Mouse (Mus musculus) layer of hippocampus, adult 8-10 months (tissue): ENCODE measurements around the gene Dync1i1. TPM values are rescaled to one million over a fixed set of nuclear protein-coding genes. Genes with fewer than 3 reads are reported as not detected.
A peak's percentile ranks its signal among the peaks of the same experiment; 100 is the strongest.

Experiments
- DNase-seq, 2 experiments: peaks; one replicate each; pipeline ENCODE4 v3.0.0; 2022; ENCODE audit warnings: low spot score in 2 of 2
- total RNA-seq, 4 experiments: library from RNA; stranded (reverse); gene quantifications; 2 replicates each; pipeline ENCODE4 v1.2.4; 2022

The Dync1i1 gene
- total RNA-seq, 4 experiments from 2014 or later = 136 to 150 (median 140) TPM

DNA sequence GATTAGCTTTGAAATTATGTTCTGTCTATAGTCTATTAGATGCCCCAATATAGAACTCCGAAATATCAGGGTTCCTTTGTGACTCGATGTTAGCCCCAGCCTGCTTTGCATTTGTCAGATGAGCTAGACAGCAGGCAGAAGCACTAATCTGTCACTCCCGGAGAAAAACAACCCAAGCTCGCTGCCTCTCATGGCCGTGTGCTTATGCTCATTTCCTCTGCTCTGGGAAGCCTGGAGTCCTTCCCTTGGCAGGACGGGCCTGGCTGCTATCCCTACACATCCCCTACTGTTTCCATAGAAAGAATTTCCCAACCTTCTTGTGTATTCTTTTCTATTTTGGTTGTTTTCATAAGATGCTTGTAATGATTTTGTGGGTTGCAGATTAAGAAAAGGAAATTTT is 130.1 kb downstream of the Dync1i1 start:
- no peak for DNase-seq

DNA sequence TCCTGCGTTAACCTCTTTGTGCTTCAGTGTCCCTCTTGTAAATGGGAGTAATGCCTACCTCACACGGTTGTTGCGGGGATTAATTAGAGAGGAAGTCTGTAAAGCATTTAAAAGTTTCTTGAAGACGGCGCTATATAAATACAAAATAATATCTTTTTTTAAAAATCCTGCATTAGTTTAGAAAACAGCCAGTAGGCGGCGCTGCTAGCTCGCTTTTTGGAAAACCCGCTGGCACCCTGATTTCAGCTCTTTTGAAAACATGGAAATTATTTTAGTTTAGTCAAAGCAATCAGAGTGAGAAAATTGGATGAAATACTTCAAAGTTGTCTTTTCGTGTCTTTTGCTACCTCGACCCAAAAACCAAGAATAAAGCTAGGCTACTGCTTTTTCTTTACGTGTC is 132.9 kb downstream of the Dync1i1 start:
- DNase-seq = peak in 1 of 2 experiments; percentile 30

DNA sequence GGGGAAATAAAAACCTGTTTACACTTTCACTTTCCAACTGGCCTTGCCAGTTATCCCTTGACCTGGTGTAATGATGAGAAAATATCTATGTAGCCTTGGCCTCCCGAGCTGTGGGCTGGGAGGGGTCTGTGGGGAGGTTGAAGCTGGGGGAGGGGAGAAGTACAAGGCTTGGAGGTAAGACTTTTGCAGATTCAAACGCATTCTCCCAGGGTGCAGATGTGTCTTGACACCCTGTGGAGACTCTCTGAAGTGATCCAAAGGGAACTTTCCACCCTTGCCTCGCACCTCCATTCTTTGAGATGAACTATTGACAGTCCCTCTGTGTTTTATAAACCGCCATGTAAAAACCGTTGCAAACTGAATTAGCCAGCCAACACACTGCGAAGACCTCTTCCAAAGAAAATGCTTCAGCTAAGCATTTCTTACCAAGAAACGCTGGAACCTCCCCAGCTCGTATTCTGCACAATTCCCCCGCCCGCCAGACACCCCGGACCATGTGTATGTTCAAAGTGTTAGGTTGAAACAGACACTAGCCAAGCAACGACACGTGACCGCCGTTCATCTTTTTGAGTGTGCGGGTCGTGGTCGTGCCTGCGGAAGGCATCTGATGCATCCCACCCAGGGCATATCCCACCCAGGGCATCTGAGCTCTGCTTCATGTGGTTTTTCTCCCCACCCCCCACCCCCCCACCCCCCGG is 133.6 kb downstream of the Dync1i1 start:
- no peak for DNase-seq

DNA sequence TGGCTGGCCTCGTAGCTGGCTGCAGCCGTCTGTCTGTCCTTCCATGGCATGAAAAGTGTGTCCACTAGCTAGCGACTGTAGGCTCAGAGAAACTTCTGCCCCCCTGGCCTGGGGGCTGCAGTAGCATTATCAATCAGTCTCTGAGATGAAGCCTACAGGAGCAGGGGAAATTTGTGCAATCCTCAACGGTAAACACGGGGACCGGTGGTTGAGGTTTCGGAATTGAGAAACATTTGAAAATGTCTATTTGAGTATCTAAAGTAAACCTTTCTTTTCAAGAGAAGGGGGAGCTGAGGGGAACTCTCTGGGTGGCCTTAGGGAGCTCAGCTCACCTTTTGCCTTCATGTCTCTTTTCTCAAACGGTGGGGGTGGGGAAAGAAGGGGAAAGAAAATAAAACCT is 134.2 kb downstream of the Dync1i1 start:
- no peak for DNase-seq

DNA sequence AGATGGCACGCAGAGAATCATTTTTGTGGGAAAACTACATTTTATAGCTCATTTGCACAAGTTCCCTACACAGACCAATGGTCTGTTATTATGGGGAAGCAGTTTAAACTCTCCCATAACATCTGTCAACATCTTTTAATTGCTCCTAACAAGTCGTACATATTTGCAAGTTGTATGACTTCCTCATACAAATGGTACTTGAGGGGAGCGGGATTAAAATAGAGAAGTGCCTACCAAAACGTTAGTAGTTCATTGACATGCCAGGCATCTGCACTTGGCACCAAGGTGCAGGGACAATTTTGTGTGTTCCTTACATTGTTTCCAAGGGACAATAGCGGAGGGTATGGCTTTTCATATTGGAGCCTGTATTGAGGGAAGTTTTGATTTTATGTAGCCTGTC is 140.7 kb downstream of the Dync1i1 start:
- DNase-seq = no peak

DNA sequence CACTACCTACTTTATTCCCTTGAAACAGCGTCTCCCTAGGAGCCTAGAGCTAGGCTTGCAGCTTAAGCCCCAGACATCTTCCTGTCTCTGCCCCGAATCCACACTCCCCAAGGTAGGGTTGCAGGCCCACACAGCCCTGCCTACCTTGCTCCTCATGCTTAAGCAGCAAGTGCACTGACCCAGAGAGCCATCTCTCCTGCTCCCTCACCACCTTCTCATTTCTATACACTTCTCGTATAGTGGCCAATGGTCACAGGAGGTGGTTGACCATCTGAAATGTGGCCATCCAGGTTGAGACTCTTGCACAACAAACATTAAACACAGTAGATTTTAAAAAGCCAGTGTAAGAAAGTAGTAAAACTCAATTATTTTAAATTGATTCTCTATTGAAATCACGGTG is 141.8 kb downstream of the Dync1i1 start:
- no peak for DNase-seq

DNA sequence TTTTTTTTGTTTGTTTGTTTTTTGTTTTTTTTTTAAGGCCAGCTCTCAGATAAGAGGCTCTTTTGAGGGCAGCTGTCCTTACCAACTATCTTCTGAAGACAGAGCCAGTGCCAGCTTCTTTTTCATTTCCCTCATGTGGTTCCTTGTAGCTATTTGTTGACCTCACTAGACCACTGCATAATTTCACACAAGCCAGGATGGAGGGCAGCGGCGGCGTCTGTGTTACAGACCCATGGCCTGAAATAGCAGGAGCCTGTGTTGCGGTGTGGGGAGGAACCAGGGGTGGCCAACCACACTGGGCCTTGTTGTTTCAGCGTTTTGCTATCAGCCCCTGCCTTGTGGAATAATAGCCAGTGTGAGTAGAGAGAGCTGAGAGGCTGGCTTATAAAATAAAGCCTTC is 145.6 kb downstream of the Dync1i1 start:
- DNase-seq = no peak

DNA sequence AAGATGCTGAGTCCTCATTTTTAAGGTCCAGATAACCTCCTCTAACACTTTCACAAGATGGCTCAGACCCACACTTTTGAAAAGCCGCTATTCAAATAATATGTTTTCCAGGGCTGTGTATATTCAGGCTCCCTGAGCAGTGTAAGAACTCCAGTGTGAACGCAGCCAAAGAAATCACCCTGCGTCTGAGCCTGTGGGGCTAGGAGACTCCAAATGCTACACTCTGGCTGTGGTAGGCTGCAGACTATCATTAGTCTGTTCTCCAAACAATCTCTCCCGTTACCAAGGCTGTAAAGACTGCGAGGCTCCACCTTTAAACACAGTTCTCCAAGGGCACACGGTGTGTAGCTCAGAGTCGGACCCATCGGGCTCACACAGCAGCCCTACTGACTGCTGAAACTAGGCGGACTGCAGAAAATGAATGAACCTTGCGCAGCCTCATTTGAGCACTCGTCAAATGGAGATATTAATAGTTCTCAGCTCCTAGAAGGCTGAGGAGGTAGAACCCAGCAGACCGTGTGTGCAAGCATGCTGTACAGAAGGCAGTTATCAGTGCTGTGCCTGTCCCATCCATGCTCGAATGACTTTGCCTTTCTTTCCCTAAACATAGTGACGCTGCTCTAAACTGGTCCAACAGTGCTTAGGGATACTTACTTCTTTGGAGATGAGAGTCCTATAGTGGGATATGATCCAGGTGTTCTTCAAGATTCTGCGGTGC is 146.3 kb downstream of the Dync1i1 start:
- no peak for DNase-seq

DNA sequence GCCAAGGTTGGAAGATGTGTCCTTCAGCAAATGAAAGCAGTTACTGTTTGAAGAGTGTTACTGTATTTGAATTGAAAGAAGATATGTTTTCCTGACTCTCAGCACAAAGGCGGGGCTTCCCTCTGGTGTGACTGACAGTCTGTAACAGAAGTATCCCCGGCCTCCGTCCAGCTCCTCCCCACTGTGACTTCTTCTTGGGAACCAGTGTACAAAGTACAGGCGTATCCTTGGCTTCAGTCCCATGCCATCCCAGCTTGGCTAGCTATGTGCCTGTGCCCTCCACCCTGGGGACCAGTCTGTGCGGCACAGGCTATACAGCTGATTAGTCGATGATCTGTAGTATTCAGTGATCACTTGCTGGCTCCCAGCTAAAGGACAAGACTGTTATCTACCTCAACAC is 163.9 kb downstream of the Dync1i1 start:
- no peak for DNase-seq

DNA sequence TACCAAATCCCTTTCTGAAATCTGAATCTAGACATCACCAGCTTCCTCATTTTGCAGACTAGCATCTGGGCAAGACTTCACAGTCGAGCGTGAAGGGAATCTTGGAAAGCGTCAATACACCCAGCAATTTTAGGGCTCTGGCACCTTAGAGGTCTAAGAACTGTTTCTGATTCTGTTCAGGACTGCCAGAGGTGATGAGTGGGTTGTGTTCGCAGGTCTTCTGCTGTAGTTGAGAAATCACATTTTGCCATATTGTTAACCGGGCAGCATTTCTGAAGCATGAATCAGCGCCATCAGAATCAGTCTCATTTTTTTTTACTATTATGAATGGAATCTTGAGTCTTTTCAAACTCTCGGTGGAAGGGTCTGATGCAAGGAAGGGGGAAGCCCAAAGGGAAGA is 185.9 kb downstream of the Dync1i1 start:
- DNase-seq = no peak

DNA sequence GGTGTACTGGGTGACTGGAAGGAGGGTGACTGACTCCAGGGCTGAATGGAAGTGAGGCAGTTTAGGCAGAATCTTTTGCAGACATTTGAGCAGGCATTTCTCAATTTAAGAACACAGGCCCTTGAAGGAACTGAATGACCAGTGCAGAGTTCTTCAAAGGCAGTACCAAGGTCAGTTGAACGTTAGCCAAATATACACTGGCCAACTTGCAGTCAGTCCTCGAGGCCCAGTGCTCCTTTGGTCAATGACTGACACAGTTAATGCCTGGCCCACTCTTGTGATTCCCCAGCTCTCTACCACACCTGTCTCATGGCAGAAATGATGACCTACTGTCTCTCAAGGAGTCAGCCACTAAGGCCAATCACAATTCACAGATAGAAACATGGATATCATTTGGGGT is 189.6 kb downstream of the Dync1i1 start:
- no peak for DNase-seq

DNA sequence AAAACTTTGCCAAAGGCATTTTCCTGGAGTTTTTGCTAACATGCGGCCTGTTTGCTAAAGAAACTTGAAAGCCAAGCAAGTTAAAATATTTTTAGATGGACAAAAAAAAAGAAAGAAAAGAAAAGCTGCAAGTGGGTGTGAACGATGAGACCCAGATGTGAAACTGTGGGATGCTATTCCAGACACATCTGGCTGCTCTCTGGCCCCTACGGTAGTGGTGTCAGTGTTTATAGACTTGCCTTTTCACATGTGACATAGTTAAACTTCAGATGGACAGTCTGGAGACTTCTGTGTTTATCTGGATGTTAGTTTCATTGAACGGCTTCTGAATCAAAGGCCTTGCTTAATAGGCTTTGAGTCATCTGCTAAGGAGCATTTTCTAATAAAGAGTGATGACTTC is 195.2 kb downstream of the Dync1i1 start:
- no peak for DNase-seq

DNA sequence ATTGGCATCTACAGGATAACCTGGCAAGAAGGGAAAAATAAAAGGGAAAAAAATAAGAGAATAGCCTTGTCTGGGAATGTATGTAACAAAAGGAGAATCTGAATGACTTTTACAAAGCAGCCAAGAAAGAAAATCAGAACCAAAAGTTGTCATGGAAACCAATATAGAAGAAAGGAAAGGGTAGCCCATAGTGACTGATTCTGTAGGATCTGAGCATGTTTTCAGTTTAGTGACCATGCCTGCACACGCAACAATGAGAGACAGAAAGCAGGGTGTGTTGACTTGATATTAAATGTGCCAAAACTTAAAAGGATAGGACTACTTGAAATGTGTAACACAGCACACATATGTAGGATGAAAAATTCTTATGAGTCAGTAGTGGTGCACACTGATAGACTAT is 197.2 kb downstream of the Dync1i1 start:
- DNase-seq = no peak

DNA sequence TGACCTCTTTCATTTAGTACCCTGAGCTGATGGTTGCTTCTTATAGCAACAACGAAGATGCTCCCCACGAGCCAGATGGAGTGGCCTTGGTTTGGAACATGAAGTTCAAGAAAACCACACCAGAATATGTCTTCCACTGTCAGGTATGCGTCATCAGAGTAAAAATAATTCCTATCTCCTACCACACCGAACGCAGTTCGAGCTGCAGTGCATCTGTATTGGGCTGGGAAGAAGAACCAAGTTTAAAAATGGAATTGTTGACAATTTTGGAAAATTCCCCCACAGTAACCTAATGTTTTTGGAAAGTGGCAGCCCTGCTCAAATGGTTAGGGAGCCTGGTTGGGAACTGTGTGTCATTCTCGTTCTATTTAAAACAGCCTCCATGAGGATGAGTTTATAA is 197.7 kb downstream of the Dync1i1 start:
- no peak for DNase-seq

DNA sequence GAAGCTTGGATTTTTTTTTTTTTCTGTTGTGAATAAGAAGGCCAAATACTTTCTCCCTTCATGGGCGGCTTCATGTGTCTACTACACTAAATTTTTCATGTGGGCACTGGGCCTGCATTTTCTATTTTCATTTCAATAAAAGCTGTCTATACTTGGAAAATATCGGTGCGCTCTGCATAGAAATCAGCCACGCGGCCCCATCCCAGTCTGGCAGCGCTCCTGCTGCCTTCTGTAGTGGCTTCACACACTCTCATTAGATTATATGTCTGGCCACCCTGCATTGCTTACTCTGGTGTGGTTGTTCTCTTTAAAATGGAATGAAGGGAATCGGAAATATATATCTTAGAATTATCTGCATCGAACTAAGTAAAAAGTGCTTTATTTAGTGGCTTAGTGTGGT is 204.7 kb downstream of the Dync1i1 start:
- DNase-seq = peak in 1 of 2 experiments; percentile 50

DNA sequence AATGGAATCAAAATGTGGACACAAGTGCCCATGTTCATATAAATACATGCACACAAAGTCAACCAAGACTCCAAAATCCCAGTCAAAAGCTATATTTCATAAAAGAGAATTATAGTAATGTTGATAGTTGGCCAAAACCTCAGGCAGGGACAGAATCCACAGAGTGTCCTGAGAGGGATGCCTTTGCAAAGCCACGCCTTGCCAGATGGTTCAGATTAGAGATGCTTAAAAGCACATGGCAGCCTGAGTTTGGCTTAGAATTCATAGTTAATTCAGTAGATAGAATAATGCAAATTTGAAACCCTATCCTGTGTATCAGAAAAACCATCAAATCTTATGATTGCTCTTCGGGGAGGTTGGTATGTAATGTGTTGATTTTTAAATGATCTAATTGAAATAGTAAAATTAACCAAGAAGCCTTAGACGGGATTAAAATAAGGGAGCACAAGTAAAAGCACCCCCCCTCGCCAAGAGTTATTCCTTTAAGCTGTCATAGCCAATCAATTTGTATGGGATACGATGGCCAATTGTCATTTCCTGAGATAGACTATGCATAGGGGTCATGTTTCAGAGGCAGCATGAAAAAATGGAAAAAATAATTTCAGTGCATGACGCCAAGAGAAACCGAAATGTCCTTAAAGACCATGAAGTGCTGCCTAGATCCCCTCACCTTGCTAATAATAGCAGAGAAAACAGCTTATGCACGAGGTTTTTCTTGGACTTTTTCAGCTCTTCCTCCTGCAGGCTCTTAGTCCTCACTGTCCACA is 210.3 kb downstream of the Dync1i1 start:
- DNase-seq = no peak

DNA sequence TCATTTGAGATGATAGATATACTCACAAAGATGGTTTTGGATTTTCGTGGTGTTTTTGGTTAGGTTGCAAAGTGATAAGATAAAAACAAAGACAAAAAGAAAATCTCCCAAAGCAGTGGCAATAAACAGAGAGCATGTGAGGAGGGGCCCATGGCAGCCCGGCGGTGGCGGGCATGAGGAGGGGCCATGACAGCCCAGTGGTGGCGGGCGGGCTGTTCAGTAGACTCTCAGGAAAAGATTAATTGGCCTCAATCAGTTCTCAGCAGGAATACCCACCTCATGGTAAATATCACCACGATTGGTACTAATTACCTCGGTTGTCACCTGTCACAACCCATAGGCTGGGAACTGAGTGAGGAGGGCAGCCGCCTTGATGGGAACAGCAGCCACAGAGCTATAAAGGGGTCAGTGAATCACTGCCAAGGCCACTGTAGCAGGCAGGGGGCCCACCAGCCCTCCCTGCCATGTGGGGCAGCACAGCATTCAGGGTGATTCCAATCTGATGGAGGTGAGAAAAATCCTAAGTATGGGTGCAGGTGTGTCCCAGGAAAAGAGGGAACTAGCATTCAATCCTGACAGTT is 224.5 kb downstream of the Dync1i1 start:
- no peak for DNase-seq

DNA sequence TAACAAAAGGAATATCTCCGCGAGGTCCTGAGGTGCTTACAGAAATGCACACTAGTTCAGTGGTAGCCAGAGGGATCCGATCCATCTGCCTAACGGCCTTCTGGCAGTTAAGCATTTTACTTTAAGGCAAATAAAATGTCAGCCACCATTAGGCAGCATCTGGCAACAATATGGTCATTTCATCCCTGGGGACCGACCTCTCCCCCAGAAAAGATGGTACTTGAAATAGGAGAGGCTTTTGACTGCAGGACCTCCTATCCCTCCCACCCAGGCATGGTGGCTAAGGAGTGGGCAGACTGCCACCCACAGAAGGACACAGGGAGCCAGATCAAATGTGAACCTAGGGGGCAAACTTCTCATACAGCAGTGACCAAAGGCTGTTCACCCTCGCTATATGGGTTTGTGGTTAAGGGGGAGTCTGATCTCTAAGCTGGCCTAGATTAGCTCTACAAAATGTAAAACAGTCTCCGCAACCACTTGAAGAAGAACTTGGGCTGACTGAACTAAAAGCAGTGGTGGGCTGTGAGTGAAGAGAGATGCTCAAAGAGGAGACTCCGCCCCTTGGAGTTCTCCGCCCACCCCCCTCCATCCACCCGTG is 231.0 kb downstream of the Dync1i1 start:
- no peak for DNase-seq

DNA sequence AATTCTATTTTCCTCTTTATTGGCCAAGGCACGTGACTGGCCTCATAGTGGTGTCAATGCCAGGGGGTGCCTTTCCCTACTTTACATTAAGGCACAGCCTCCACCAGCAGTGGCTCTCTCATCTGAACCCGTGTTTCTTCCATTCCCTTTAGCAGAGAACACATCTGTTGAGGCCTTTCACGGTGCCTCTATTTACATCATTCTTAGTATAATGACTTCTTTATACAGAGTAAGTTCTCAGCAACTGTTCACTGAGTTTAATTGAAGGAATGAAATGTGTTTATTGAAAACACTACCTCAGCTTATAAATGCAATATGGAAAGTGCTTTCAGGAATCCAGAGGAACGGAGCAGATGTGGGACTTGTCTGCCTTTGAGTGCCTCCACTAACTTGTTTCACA is 235.3 kb downstream of the Dync1i1 start:
- no peak for DNase-seq

DNA sequence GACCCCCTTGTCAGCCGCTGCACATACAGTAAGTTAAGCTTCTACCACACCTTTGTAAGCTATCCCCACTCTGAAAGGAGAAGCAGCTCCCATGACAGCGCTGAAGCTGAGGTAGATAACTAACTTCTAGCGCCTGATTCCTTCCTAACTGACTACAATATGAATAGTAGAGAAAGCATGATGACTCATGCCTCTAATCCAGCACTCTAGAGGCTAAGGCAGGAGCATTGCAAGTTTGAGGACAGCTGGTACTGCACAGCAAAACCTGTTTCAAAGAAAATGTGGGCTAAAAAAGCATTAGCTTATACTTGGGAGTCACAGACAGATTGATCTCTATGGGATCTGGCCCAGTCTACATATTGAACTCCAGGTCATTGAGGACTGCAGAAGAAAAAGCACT is 236.5 kb downstream of the Dync1i1 start:
- DNase-seq = peak in 1 of 2 experiments; percentile 14

DNA sequence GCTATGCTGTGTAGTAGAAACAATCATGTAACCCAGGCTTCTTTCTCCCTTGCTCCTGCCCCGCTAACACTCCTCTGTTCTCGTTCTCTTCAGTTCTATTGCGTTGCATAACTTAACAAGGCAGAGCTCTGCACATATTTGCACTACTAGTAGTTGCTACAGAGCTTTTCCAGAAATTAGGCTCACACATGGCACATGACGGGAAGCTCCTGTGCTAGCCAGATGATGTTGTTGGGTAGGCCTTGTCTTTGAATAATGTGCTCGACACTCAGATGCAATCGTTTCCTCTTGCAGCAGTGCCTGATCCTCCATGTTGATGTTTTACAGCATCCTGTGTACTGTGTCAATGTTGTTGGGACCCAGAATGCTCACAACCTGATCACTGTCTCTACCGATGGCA is 240.9 kb downstream of the Dync1i1 start:
- peak; percentile 43 to 51 for DNase-seq
